Mouse (Mus musculus): Measurements from ENCODE around the gene Tulp4. TPM values are rescaled to one million over a fixed set of nuclear protein-coding genes. Genes with fewer than 3 reads are reported as not detected.

The Tulp4 gene
- polyA plus RNA-seq, 2 experiments, result 55.0 to 96.8 TPM

GRCm38 (mm10) chr17:6182715-6183114 lies 76.5 kb downstream of the Tulp4 start:
- Histone ChIP-seq H3K9me3 (ENCODE audit: control insufficient read depth, low read length) (no peaks in the 10 kb centered on the region), H3K9ac (ENCODE audit: low read depth, low read length, severe bottlenecking) (no peak overlapping the region), H3K27ac (replicated peaks; ENCODE audit: low read depth, low read length) (no peak overlapping the region), H3K4me2 (replicated peaks; ENCODE audit: low read depth, low read length, severe bottlenecking) (no peak overlapping the region), H3K36me3 (ENCODE audit: control insufficient read depth, insufficient read depth, low read length) (peaks cover 52% of the 10 kb centered on the region), H3K4me3 (replicated peaks; ENCODE audit: low read length) (no peak overlapping the region), H3K27me3 (ENCODE audit: control insufficient read depth, insufficient read depth, low read length) (no peaks in the 10 kb centered on the region), H3K4me1 (ENCODE audit: control insufficient read depth, insufficient read depth, low read length) (no peaks in the 10 kb centered on the region)
- no peak for DNase-seq (ENCODE audit: low spot score)
- no peak for TF ChIP-seq POLR2A (IDR thresholded peaks at IDR 0.05; ENCODE audit: borderline replicate concordance, extremely low read depth, insufficient read depth, insufficient read length)
- no peak for ATAC-seq (ENCODE audit: low FRiP score, low read depth)
- 83% methylated on average over 4 of the region's 4 CpGs for WGBS

DNA sequence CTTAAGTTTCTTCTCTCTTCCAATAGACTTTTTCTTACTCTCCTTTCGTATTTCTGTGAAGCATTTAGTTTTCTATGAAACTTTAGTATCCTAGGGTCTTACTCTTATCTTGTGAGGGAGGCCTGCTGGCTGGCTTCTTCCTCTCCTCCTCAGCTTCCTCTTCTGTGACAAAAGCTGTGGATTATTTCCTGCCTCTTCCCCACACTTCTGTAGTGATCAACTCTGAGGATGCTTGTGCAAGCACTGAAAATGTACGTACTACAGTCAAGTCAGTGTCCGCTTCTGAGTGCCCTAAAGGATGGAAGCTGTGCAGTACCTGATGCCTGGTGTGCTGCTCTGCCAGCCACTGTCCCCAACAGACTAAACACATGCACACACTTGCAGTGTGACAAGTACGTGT lies 80.4 kb downstream of the Tulp4 start:
- peaks cover 44% of the 10 kb centered on the region for H3K36me3 ChIP-seq (ENCODE audit: control insufficient read depth, insufficient read depth, low read length)
- ATAC-seq (ENCODE audit: low FRiP score, low read depth), result no peak

DNA sequence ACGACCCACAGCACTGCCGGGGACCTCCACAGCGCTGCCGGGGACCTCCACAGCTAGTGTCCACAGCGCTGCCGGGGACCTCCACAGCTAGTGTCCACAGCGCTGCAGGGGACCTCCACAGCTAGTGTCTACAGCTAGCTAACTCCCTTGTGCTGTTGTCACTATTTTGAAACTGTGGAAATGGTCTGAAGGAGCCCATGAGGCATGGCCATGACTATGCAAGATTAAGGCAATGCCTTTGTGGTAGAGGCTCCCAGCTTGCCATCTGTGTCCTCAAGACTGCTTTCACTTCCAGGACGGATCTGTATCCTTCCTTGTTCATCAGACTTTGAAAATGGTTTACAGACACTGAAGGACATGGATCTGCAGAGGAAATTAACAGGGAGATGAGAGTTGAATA lies 80.9 kb downstream of the Tulp4 start:
- Histone ChIP-seq H3K9ac (ENCODE audit: low read depth, low read length, severe bottlenecking) (no peak overlapping the region), H3K4me1 (ENCODE audit: control insufficient read depth, insufficient read depth, low read length) (no peaks in the 10 kb centered on the region), H3K36me3 (ENCODE audit: control insufficient read depth, insufficient read depth, low read length) (peaks cover 47% of the 10 kb centered on the region), H3K4me2 (replicated peaks; ENCODE audit: low read depth, low read length, severe bottlenecking) (no peak overlapping the region), H3K4me3 (replicated peaks; ENCODE audit: low read length) (no peak overlapping the region), H3K9me3 (ENCODE audit: control insufficient read depth, low read length) (no peaks in the 10 kb centered on the region), H3K27ac (replicated peaks; ENCODE audit: low read depth, low read length) (no peak overlapping the region), H3K27me3 (ENCODE audit: control insufficient read depth, insufficient read depth, low read length) (no peaks in the 10 kb centered on the region)
- ATAC-seq (ENCODE audit: low FRiP score, low read depth) (no peak), DNase-seq (ENCODE audit: low spot score) (no peak)
- no peak for TF ChIP-seq POLR2A (IDR thresholded peaks at IDR 0.05; ENCODE audit: borderline replicate concordance, extremely low read depth, insufficient read depth, insufficient read length)
- WGBS, result 92% methylated on average over 8 of the region's 8 CpGs

More for the DNA sequence above, 80.4 kb downstream of the Tulp4 start:
- Histone ChIP-seq H3K4me1 (ENCODE audit: control insufficient read depth, insufficient read depth, low read length) (no peaks in the 10 kb centered on the region), H3K4me3 (replicated peaks; ENCODE audit: low read length) (no peak overlapping the region), H3K9ac (ENCODE audit: low read depth, low read length, severe bottlenecking) (no peak overlapping the region), H3K27me3 (ENCODE audit: control insufficient read depth, insufficient read depth, low read length) (no peaks in the 10 kb centered on the region), H3K27ac (replicated peaks; ENCODE audit: low read depth, low read length) (no peak overlapping the region), H3K4me2 (replicated peaks; ENCODE audit: low read depth, low read length, severe bottlenecking) (no peak overlapping the region), H3K9me3 (ENCODE audit: control insufficient read depth, low read length) (no peaks in the 10 kb centered on the region)
- TF ChIP-seq POLR2A (IDR thresholded peaks at IDR 0.05; ENCODE audit: borderline replicate concordance, extremely low read depth, insufficient read depth, insufficient read length), result no peak
- DNase-seq (ENCODE audit: low spot score), result no peak
- WGBS, result 87% methylated on average over 4 of the region's 4 CpGs

DNA sequence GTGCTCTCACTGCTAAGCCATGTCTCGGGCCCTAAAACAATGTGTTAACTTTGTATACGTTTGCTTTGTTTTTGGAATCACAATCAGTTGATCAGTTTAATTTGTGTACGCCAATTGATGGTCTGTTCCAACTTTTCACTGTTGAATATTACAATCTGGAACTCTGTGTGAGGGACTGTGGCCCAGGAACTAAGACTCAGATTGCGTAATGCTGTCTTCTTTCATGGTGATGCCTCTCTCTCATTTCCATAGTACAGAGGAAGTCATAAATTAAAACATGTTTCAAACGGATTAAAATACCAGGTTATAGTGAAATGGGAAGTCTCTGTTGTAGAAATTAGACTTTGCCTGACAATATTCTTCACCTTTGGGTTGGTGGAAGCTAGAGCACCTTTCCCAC lies 83.0 kb downstream of the Tulp4 start:
- Histone ChIP-seq H3K27ac (replicated peaks; ENCODE audit: low read depth, low read length) (no peak overlapping the region), H3K27me3 (ENCODE audit: control insufficient read depth, insufficient read depth, low read length) (no peaks in the 10 kb centered on the region), H3K4me3 (replicated peaks; ENCODE audit: low read length) (no peak overlapping the region), H3K4me2 (replicated peaks; ENCODE audit: low read depth, low read length, severe bottlenecking) (no peak overlapping the region), H3K4me1 (ENCODE audit: control insufficient read depth, insufficient read depth, low read length) (no peaks in the 10 kb centered on the region), H3K9me3 (ENCODE audit: control insufficient read depth, low read length) (no peaks in the 10 kb centered on the region), H3K36me3 (ENCODE audit: control insufficient read depth, insufficient read depth, low read length) (peaks cover 57% of the 10 kb centered on the region), H3K9ac (ENCODE audit: low read depth, low read length, severe bottlenecking) (no peak overlapping the region)
- no peak for TF ChIP-seq POLR2A (IDR thresholded peaks at IDR 0.05; ENCODE audit: borderline replicate concordance, extremely low read depth, insufficient read depth, insufficient read length)
- no peak for ATAC-seq (ENCODE audit: low FRiP score, low read depth)
- no peak for DNase-seq (ENCODE audit: low spot score)
- WGBS, result 83% methylated on average over 5 of the region's 5 CpGs

GRCm38 (mm10) chr17:6192275-6192674 lies 86.0 kb downstream of the Tulp4 start:
- ATAC-seq (ENCODE audit: low FRiP score, low read depth) (no peak), DNase-seq (ENCODE audit: low spot score) (no peak)
- WGBS, result 80% methylated on average over 6 of the region's 6 CpGs
- Histone ChIP-seq H3K9ac (ENCODE audit: low read depth, low read length, severe bottlenecking) (no peak overlapping the region), H3K4me3 (replicated peaks; ENCODE audit: low read length) (no peak overlapping the region), H3K4me2 (replicated peaks; ENCODE audit: low read depth, low read length, severe bottlenecking) (no peak overlapping the region), H3K4me1 (ENCODE audit: control insufficient read depth, insufficient read depth, low read length) (no peaks in the 10 kb centered on the region), H3K36me3 (ENCODE audit: control insufficient read depth, insufficient read depth, low read length) (peaks cover 41% of the 10 kb centered on the region), H3K27me3 (ENCODE audit: control insufficient read depth, insufficient read depth, low read length) (no peaks in the 10 kb centered on the region), H3K9me3 (ENCODE audit: control insufficient read depth, low read length) (no peaks in the 10 kb centered on the region), H3K27ac (replicated peaks; ENCODE audit: low read depth, low read length) (no peak overlapping the region)
- no peak for TF ChIP-seq POLR2A (IDR thresholded peaks at IDR 0.05; ENCODE audit: borderline replicate concordance, extremely low read depth, insufficient read depth, insufficient read length)

- no peak overlapping the region for H3K4me2 ChIP-seq (replicated peaks; ENCODE audit: low read depth, low read length, severe bottlenecking)
- 85% methylated on average over 1 of the region's 1 CpGs for WGBS
- no peaks in the 10 kb centered on the region for H3K9me3 ChIP-seq (ENCODE audit: control insufficient read depth, low read length)
- no peak overlapping the region for H3K9ac ChIP-seq (ENCODE audit: low read depth, low read length, severe bottlenecking)
- no peak overlapping the region for H3K27ac ChIP-seq (replicated peaks; ENCODE audit: low read depth, low read length)
- ATAC-seq (ENCODE audit: low FRiP score, low read depth), result no peak
- H3K36me3 ChIP-seq (ENCODE audit: control insufficient read depth, insufficient read depth, low read length), result peaks cover 45% of the 10 kb centered on the region
- no peaks in the 10 kb centered on the region for H3K4me1 ChIP-seq (ENCODE audit: control insufficient read depth, insufficient read depth, low read length)
- TF ChIP-seq POLR2A (IDR thresholded peaks at IDR 0.05; ENCODE audit: borderline replicate concordance, extremely low read depth, insufficient read depth, insufficient read length), result no peak
- no peak for DNase-seq (ENCODE audit: low spot score)
- H3K4me3 ChIP-seq (replicated peaks; ENCODE audit: low read length), result no peak overlapping the region
- no peaks in the 10 kb centered on the region for H3K27me3 ChIP-seq (ENCODE audit: control insufficient read depth, insufficient read depth, low read length)
Measured at GRCm38 (mm10) chr17:6195390-6195789, 89.2 kb downstream of the Tulp4 start.

Measured in limb, embryonic 14.5 days (tissue).